Mouse (Mus musculus) gastrocnemius, adult 8-10 months (tissue): Measurements from ENCODE around the gene 1190002N15Rik. TPM values are rescaled to one million over a fixed set of nuclear protein-coding genes. Genes with fewer than 3 reads are reported as not detected.

Experiments used
- DNase-seq, 2 experiments: peaks; one replicate each; pipeline ENCODE4 v3.0.0; 2022; ENCODE audit warnings: low spot score in 2 of 2
- total RNA-seq, 4 experiments: library from RNA; stranded (reverse); gene quantifications; 2 replicates each; pipeline ENCODE4 v1.2.4; 2022

1190002N15Rik gene
- total RNA-seq: 1 to 10 TPM; 2.5 to 3.0 (median 2.9) TPM

DNA sequence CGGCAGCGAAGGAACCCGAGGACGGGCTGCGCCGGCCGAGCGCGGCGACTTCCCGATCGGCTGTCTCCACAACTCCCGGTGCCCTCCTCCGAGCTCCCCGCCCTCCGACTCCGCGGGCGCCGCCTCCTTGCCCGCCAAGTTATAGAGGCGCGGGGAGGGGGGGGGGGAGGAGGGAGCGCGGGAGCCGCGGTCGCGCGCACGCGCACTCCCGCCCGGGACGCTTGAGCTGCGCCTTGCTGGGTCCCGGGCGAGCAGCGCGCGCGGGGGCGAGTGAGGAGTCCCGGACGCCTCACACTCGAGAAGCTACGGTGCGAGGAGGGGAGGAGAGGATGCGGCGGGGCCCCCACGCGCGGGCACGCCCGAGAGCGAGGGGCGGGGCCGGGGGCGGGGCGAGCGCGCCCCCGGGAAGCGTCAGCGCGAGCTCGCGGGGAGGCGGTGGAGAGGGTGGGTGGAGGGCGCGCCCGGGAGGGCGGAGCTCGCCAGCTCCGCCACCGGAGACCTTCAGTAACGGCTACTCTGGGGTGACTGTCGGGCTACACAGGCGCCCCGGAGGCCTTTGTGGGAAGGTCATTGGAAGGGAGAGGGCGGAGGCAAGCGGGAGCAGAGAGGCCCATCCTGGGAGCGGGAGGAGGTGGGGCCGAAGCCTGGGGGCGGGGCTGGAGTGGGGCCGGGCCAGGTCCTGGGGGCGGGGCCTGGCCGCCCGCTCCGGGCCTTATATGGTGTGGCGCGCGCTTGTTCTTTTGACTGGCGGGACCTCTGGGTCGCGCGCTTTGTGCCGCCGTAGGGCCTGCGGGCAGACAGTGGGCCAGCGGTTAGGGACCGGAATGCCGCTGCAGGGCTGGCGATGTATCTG is at the start of gene 1190002N15Rik:
1190002N15Rik (minus strand) TSS at position 112 of the 853 bp plus-strand sequence.
- peak; percentile 91 to 94 for DNase-seq

DNA sequence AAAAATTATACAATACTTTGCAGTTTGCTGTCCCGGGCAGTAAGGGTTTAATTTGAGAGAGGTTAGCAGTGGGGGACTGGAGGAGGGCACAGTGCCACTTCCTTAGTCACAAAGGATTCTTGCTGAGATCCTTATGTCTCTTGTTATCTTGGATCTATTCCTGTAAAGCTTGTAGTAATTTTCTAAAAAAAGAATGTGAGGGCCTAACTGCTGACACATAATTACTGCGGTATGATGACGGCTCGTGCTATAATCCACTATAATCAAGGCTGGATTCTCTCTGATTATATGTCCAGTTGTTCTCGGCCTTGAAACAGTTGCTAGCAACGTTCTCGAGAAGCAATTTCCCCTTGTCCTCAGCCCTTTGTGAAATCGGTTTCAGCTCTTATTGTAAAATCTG is 44.4 kb upstream of the 1190002N15Rik start:
- DNase-seq: no peak

DNA sequence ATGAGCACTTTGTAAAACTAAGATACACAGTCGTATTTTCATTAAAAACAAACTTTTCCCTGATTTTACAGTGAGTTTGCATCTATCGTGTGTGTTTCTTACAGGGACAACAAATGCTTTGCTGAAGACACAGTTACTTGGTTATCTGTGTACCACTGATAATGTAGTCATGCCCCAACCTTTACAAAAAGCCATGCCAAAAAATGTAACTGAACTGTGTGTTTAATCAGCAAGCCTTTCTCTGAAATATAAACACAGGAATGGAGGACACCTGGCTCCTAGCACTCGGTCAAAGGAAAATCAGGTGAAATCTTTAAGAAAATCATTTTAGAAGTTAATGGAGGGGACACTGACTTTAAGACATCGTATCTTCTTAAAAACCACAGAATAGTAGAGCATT is 43.8 kb upstream of the 1190002N15Rik start:
- DNase-seq: no peak

DNA sequence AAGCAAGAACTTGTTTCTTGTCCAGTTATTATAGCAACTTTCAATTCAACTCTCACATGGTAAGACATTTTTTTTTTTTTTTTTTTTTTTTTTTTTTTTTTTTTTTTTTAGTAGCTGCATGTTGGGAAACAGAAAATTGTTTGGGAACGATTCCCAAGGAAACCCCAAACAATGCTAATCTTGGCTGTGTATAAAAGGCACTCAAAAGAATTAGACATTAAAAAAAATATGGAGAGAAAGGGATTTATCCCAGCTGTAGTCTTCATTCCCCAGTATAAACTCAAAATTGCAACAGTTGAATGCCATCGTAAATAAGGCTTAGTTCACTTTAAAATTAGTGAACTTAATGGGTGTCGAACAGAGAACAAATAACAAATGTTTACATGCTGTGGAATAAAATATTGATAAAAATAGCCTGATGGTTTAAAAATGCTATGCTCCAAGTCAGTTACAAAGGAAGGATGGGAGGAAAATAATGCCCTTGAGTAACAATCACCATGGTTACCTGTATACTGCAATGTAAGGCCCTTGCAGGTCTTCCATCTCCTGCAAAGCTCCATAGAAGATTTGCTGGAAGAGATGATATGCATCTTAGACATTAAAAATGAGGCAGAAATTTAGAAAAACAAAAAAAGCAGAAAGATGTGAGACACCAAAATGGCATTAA is 42.3 kb upstream of the 1190002N15Rik start:
- no peak for DNase-seq

DNA sequence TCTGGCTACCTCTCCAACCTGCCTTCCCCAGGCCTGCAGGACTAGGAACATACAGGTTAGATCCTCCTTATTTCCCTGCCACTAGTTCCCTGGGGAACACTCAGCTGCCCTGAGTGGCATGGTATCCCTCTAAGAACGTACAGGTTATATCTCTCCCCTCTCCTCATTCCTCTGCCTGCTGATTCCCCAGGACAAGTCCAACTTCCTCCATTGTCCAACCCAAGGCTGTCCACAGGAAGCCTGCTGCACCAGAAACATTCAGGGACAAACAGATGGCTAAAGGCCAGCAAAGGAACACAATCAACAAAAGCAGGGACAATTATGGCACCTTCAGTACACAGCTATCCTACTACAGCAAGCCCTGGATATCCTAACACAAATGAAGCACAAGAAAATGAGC is 33.9 kb upstream of the 1190002N15Rik start:
- DNase-seq: no peak

DNA sequence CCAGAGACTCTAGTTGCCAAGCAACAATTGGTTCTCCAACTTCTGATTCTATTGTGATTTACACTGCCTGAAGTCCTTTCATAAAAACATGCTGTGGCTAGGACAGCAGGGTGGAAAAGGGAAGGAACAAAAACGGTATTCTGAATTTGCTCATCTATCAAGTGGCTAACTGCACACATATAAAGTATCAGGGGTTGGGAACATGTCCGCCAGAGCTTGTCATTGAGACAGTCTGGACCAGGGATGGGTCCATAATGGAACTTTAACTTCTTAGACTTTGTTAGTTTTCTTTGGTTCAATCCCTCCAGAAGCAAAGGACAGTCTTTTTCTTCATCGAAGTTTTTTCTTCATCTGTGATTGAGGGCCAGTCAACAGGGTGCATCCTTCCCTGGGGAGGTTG is 30.5 kb upstream of the 1190002N15Rik start:
- no peak for DNase-seq

DNA sequence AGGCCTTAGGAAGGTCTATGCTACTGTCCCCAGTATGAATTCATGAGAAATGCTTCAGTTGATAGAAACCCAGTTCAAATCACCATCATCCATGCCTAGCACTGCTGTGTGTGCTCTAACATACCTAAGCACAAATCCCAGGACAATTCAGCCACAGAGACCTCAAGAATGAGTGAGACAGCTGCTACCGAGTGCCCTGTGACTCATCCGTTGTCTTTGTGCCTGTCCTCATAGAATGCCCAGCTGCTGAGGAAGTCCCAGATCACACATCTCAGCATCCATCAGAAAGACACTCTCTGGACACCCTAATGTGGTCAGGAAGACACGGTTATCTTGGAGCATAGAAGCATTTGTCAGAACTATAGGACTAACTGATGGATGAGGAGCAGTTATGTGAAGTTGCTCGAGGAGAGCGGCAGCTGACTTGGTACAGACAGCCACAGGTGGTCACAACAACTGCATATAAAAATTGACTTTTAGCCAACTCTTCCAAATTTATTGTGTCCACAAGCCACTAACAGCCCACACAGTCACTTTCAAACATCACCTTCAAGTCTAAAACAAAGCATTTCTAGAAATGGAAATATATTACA is 29.9 kb upstream of the 1190002N15Rik start:
- DNase-seq: no peak

DNA sequence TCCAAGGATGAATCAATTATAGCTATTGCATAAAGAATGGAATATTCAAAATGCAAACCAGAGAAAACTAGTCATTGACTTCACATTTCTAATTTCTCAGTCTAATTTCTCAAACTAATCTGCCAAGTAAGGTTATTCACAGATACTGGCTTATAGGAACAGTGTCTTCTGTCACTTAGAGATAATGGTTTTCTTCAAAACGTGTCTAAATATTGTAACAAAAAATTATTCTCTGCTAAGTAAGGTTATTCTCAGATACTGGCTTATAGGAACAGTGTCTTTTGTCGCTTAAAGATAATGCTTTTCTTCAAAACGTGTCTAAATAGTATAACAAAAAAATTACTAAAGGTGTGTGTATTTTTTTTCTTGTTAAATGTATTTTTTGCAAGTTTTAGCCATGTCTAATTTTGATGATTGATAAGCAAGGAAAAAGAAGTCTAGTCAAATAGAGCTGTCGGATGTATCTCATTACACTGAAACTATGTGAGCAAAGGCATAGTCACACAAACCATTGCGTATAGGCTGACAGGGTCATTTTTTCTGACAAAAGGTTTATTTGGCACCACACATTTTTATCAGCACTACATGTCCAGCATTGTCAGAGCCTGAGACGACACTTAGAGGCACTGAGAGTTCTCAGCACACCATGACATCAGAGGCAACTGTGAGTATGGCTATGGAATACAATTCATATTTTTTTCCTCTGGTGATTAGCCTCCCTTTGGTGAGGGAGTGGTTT is 19.1 kb upstream of the 1190002N15Rik start:
- DNase-seq: no peak

DNA sequence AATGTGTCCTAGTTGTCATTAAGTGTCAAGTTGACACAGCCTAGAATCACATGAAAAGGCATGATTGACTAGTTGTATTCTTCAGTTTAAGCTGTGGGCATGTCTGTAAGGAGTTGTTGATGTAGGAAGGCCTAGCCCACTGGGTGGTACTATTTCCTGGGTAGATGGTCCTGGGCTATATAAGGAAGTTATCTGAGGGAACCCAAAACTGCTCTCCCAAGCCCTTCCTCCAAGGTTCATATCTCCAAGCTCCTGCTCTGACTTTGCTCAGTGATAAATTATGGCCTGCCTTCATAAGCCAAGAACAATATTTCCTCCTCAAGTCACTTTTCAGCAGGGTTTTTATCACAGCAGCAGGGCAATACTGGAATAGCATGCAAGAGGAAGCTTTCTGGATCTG is 18.4 kb upstream of the 1190002N15Rik start:
- DNase-seq: no peak

DNA sequence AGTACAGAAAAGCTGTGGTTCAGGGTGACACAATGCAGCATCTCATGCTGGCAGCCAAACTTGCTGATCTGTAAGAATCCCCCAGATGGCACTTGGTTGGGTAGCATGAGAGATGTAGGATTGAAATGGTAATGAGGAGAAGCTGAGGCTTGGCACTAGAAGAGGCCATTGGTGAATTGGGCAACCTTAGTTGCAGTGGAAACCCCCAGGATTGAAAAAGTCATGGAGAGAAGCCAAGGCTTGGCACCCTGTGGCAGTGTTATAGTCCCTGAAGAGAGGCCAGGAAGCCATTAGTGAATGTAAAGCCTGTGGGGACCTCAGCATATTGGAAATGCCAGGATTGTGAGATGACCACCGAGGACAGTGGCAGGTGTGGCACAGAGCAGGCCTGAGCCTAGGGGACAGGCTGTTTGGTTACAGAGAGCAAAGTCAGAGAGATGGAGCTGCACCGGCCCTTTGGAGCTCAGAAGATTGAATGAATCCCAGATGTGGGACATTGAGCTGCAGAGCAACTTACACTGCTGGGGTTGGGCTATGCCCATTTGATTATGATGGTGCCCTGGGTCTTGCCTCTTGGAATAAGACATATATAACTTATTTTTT is 12.7 kb upstream of the 1190002N15Rik start:
- no peak for DNase-seq

DNA sequence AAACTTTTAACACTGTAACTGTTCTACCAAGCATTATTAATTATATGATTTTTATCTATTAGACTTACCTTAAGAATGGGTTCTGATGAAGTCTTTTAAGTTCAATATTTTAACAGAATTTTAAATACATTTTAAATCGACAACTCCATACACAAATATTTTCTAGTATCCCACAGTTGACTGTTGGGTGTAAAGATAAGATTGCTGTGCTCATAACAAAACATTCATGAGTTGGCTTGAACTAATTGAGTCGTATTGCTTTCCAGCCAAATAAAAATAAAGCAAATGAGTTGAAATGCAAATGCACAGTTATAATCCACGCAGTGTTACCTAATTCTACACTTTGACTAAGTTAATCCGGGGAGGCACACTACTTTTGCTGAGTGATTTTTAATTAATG is 6.0 kb upstream of the 1190002N15Rik start:
- DNase-seq: no peak

DNA sequence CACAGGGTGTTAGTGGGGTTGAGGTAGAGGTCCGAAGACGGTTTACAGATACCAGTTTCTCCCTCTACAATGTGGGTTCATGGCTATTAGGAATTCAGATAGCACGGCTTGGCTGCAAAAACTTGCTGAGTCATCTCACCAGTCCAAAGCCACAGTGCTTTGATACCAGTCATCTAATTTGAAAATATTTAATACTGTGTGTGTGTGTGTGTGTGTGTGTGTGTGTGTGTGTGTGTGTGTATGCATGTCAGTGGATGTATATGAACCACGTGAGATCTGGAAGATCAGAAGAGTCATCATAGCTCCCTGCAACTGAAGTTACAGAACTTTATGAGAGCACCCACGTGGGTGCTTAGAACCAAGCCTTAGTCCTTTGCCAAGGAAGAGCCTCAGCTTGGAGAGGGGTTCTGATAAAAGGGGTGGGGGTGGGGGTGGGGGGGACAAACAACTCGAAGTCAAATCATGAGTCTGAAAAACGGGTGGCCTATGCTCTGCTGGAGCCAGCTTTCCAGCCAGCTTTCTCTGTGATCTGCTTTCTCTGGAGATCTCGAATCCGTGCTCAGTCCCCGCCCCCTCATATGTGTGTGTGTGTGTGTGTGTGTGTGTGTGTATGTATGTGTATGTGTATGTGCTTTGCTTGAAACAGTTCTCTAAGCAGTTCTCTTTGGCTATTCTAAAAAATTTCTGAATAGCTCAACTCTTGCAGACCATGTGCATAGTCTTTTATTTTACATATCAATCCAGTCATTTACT is 2.6 kb upstream of the 1190002N15Rik start:
- no peak for DNase-seq

DNA sequence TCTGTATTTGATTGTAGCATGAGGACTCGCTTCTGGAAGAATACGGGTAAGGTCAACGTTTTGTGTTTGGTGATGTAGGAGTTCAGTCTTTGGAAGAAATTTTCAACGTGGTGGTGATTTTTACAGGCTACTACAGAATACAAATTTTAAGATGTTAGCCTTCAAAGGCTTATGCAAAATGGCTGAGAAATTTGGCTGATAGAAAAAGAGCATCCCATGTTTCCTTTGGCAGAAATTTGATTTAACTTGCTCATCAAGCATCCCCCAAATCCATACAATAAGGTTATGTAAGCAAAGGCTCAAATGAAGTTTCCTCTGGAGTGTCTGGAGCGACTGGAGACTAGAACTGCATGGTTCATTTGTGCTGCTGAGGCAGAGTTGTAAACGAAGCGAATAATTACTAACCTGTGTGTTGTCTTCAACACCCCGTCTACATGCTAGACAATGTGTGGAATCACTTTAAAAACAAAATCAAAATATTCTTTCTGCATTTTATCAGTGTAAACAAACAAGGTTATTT is 1.5 kb upstream of the 1190002N15Rik start:
- no peak for DNase-seq

DNA sequence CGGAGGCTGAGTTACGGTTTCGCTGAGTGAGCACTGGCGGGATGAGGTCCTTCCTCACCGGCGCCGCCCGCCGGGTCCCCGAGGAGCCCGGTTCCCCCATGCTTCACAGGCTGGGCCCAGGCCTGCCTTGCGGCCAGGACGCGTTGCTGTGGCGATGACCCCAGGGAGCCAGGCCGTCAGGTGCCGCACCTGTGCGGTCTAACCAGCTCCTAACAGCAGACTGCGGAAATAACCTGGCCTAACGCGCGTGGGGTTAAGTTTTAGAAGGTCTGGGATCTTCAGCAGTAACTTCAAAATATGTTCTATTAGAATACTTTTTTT is 902 bp upstream of the 1190002N15Rik start:
- no peak for DNase-seq

DNA sequence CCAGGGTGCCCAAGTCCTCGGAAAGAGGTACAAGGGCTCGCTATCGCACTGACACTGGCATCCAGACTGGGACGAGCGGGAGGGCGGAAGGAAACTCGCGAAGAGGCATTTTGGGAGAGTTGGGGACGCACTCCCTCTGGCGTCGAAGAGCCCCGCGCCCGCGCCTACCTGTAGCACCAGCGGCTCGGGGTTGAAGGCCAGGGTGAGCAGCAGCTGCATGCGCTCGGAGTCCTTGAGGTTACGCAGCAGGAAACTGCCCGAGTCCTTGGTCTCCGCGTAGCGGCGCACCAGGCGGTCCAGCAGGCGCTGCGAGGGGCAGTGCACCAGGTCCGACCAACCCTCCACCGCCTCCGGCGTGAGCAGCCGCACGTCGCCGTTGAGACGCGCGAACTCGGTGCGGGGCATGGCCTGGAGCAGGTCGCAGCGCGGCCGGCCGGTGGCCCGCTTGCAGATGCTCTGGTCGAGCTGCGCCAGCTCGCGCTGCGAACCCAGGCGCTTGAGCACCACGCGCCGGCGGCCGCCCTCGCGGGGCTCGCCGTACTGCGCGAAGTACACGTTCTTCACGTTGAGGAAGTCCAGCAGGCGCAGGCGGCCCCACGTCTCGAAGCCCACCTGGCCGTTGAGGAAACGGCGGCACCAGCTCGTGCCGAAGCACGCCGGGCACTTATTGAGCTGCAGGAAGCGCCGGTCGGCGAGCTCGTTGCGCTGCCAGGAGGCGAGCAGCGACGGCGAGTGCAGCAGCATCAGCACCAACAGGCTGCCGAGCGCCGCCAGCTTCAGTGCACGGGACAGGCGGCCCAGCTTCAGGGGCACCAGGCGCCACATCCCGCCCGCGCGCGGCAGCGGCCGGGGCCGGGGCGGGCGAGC is 597 bp downstream of the 1190002N15Rik start:
- peak; percentile 29 to 43 for DNase-seq

DNA sequence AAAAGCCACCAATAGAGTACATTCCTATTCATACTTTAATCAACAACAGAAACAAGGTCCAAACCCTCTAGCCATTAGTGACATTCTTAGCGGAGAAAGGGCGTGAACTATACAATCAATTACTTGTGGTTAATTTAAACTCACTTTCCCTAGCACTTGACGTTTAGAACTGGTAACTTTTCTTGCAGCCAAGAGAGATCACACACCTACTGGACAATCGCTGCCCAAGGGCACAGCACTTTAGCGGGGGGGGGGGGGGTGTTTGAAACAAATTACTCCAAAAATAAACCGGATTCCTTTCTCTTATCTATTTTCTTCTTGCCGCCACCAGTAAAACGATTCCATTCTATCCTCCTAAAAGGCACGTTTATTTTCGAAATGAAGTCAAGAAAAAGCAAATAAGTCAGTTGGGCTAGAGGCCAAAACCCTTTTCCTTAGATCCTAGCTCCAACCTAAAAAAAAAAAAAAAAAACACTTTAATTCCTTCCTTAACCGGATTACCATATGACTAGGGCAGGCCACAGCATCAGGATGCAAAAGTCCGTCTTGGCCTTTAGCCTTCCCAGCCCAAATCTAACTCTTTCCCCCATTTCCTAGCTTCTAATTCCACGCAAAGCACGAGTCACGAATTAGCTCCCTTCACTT is 1.5 kb downstream of the 1190002N15Rik start:
- no peak for DNase-seq

DNA sequence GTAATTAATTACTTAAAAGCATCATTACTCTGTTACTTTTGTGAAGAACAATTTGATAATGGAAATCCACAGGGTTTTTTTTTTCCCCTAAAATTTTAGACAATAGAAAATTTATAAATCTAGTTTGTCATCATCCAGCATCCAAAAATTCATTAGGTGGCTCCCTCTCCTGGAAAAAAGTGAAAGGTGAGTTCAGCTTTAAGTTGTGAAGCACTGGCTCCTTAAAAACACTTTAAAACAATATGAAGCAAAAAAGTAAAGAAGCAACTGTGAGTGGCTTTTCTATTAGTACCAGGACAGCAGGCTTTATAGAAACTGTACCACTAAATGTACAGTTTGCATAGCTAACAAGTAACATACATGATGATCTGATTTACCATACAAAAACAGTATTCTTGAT is 3.1 kb downstream of the 1190002N15Rik start:
- DNase-seq: no peak

DNA sequence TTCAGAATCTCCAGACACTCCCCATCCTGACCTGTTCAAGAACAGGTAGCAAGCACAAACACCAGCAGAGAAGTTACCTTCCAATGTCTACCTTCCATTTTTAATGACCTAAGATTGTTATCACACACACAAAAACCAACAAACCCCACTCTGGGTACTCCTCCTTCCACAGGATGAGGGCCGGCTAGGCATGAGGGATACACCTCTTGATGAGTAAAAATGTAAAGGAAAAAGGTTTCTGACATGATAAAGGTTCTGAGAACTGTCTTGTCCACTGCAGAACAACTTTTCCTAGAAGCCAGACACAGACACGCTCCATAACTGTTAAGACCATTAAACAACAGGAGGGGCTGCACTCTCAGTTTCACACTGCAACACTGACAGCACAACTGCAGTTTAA is 3.7 kb downstream of the 1190002N15Rik start:
- DNase-seq: no peak

DNA sequence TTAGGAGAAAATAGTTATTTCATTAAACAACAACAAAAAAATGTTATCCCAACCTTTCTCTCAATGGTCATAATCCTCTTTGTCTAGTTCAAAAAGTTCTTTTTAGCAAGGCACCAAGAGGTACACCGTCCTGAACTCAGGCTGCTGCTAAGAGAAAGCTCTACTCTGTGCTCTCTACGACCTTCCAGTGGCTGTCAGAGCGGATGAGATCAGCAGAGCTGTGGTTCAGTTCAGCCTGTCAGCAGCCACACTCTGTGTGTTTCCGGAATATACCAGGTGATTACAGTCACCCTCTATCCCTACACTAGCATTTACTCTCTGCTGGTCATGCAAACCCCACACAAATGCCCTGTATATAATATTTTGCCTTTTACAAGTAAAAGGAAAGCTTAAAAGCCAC is 4.2 kb downstream of the 1190002N15Rik start:
- DNase-seq: no peak
